In the genomic region with DNA sequence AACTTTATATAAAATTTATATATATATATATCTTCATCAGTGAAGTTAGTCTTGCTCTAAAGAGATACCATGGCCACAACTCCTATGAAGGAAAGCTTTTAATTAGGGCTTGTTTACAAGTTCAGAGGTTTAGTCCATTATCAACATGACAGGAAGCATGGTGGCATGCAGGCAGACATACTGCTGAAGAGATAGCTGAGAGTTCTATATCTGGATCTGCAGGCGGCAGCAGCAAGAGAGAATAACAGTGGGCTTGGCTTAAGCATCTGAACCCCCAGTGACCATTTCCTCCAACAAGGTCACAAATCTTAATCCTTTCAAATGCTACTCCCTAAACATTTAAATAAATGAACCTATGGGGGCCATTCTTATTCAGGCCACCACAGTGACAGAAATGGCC, we compare ENCODE assay signal across 20 mouse cellular contexts. TPM values are rescaled to one million over a fixed set of nuclear protein-coding genes. Genes with fewer than 3 reads are reported as not detected.
DNase-seq lines count a peak whose midpoint lies in the region; ATAC-seq and TF ChIP-seq lines count a peak whose summit lies in the region.
"Had no signal": no experiment of that assay in that cellular context is flagged by ENCODE, and none has a peak within 500 bp of the region (broad histone marks: within the 10 kb centered on the region; RNA-seq: fewer than 3 reads in every experiment).

No protein-coding gene starts in this region.

- H3K27ac ChIP-seq in liver, embryonic 14.5 days, result no peak overlapping the region
- H3K27ac ChIP-seq: embryonic facial prominence, embryonic 10.5 days; embryonic facial prominence, embryonic 12.5 days; forebrain, embryonic 13.5 days; forebrain, embryonic 15.5 days had no signal

- no peaks in the 10 kb centered on the region for H3K4me1 ChIP-seq in liver, embryonic 14.5 days (replicated peaks; ENCODE audit: control insufficient read depth in 2 of 2, insufficient read depth in 2 of 2, low read length in 1 of 2)
- H3K4me1 ChIP-seq: embryonic facial prominence, embryonic 10.5 days; embryonic facial prominence, embryonic 12.5 days; forebrain, embryonic 13.5 days; forebrain, embryonic 15.5 days had no signal

- 50% methylated on average over 1 of the region's 1 CpGs for WGBS in liver, embryonic 14.5 days (ENCODE audit: insufficient replicate concordance)

- no peak for TF ChIP-seq CTCF in liver, embryonic 14.5 days (IDR thresholded peaks at IDR 0.05; ENCODE audit: low read depth)

- H3K36me3 ChIP-seq in liver, embryonic 14.5 days (replicated peaks; ENCODE audit: control insufficient read depth, insufficient read depth, low read depth), result peaks cover 12% of the 10 kb centered on the region

- H3K9me3 ChIP-seq in liver, embryonic 14.5 days (ENCODE audit: control insufficient read depth, low read length), result no peaks in the 10 kb centered on the region
- H3K9me3 ChIP-seq: embryonic facial prominence, embryonic 10.5 days; embryonic facial prominence, embryonic 12.5 days; forebrain, embryonic 13.5 days; forebrain, embryonic 15.5 days had no signal

- no peak overlapping the region for H3K9ac ChIP-seq in liver, embryonic 14.5 days (replicated peaks)
- H3K9ac ChIP-seq: embryonic facial prominence, embryonic 12.5 days; forebrain, embryonic 13.5 days; forebrain, embryonic 15.5 days; forebrain, postnatal 0 days had no signal

- ATAC-seq in liver, embryonic 14.5 days (ENCODE audit: insufficient read depth), result no peak
- ATAC-seq in megakaryocyte progenitor cell, adult 5-6 weeks (replicated peaks; ENCODE audit: poor library complexity), result peak; percentile 46
- ATAC-seq: activated CD4-positive, CD25-positive, alpha-beta regulatory T cell, adult 4 months; forebrain, embryonic 13.5 days; forebrain, embryonic 15.5 days; forebrain, postnatal 0 days; Patski had no signal

- no peaks in the 10 kb centered on the region for H3K27me3 ChIP-seq in liver, embryonic 14.5 days (ENCODE audit: control insufficient read depth, insufficient read depth, low read length)
- H3K27me3 ChIP-seq: embryonic facial prominence, embryonic 12.5 days; forebrain, embryonic 13.5 days; forebrain, embryonic 15.5 days; Patski had no signal

- no peak for DNase-seq in liver, embryonic 14.5 days (ENCODE audit: low read depth in 3 of 3, low spot score in 3 of 3)
- no peak for DNase-seq in liver
- DNase-seq in frontal cortex, postnatal 36 days (ENCODE audit: low spot score in 2 of 2), result no peak
- no peak for DNase-seq in urinary bladder, postnatal 10 days (ENCODE audit: low spot score)
- DNase-seq: adrenal gland, adult 8-10 months; adrenal gland, postnatal 14 days; adrenal gland, postnatal 36 days; cerebellum, adult 11-12 months; cerebellum, adult 2 months; cerebellum, adult 9-10 months; cerebellum, postnatal 10 days; cerebellum, postnatal 25 days; forebrain, postnatal 0 days had no signal

- H3K4me2 ChIP-seq in liver, embryonic 14.5 days (ENCODE audit: low read depth), result no peak overlapping the region
- H3K4me2 ChIP-seq: embryonic facial prominence, embryonic 12.5 days; forebrain, embryonic 13.5 days; forebrain, embryonic 15.5 days had no signal

- no peak overlapping the region for H3K4me3 ChIP-seq in liver, embryonic 14.5 days (ENCODE audit: insufficient read depth in 1 of 2, low read depth in 2 of 2, low read length in 2 of 2)
- H3K4me3 ChIP-seq: embryonic facial prominence, embryonic 10.5 days; embryonic facial prominence, embryonic 12.5 days; forebrain, embryonic 13.5 days; forebrain, embryonic 15.5 days had no signal

- peak; percentile 9; the same call in 1 of the 2 replicates for TF ChIP-seq EP300 in liver, embryonic 14.5 days (IDR thresholded peaks at IDR 0.05; ENCODE audit: low read depth)

RNA-seq across cellular contexts. Expression of gene Esyt2, which starts 59.2 kb away (rescaled TPM):
- polyA plus RNA-seq in liver, embryonic 14.5 days (2012; rRNA removed), result 4.7 and 6.3 TPM in 2 replicates
- polyA plus RNA-seq in liver, embryonic 14.5 days (2014; fragmentation: Nextera tagmentation; extraction: Ambion mirVana), result 10.4 and 12.7 TPM in 2 replicates
- total RNA-seq in megakaryocyte progenitor cell, adult 5-6 weeks (2015), result 37.6 and 41.7 TPM in 2 replicates
- total RNA-seq in megakaryocyte progenitor cell, adult 5-6 weeks (2017), result 31.6 and 47.6 TPM in 2 replicates
